Mouse (Mus musculus): Measurements from ENCODE around the gene Lins1.

Lins1 gene

DNA sequence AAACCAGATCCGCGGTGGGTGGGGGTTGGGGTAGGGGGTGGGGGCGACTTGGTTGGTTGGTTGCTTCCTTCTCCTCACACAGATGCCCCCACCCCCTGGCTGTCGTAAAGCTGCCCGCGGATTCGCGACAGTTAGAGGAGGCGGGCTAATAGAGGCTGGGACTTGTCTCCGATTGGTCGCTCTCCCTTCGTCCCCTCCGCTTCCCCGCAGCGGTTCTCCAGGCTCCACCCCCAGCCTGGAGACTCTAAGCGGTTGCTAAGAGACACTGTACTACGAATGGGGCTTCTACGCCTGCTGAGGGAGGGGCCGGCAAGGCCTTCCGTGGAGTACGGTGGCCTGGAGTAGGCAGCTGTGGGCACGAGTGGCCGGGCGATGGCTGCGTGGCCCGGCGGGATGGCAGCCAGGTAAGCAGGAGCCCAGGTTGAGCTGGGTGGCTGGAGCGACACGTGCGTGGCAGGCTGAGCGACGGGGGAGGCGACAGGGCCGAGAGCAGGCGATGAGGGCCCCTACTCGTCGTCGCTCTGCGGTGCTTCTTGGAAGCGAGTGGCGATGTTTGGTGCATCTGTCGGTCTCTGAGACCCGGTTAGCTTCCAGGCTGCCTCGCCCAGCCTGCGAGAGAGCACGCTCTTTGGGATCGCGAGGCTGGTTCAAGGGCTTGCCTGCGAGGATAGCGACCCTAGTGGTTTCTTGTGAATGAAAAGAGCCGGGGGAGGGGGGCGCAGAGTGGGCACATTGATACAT lies at the start of gene Lins1:
Lins1 (plus strand) TSS at position 270 of the 741 bp plus-strand sequence.
- peak; percentile 100 for DNase-seq (ENCODE audit: inconsistent ontology term)

DNA sequence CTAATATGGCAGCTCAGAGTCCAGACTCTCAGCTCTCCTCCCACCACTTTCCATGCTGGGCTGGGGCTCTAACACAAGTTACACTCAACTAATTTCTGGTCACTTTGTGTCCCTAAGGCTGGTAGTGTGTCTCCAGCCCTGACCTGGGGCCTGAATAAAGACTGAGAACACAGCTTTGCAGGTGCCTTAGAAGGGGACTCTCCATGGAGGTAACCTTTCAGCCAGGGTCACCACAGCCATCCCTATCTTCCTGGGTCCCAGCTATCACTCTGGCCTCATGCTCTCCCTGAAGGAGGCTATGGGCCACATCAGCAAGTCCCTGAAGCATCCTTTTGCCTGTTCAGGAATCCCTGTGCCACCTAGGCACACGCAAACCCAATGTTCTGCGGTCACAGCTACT lies 44.0 kb upstream of the Lins1 start:
- DNase-seq (ENCODE audit: inconsistent ontology term), result no peak

DNA sequence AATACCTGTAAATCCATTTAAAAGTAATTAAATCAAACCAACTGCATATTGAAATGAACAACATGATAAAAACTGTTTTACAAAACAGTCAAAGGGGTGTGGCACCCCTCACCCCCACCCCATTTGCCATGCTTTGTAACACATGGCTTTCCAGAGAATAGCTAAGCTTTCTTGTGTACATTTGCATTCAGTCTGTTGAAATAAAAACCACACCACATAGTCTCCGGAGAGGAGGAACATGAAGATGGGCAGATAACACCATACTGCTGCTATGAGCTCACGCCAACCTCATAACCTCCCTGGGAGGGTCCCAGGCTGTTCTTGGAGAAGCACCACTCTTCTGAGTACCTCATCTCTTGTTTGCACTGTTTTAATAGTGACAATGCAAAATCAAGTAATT lies 40.5 kb upstream of the Lins1 start:
- no peak for DNase-seq (ENCODE audit: inconsistent ontology term)

DNA sequence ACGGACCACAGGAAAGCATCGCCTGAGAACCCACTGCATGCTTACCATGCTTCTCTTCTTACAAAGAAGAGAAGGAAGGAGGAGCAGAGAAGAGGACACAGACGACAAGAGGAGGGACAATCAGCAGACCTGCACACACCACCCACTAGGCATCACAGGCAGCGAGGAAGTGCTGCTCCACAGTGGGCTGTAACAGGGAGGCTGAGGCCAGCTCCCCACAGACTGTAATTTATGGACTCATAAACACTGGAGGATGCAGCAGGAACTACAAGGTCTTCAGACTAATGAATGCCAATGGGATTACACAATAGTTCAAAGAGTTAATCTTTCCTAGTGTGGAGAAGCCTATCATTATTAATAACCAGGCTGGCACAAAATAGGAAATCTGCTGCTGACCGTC lies 38.8 kb upstream of the Lins1 start:
- no peak for DNase-seq (ENCODE audit: inconsistent ontology term)

DNA sequence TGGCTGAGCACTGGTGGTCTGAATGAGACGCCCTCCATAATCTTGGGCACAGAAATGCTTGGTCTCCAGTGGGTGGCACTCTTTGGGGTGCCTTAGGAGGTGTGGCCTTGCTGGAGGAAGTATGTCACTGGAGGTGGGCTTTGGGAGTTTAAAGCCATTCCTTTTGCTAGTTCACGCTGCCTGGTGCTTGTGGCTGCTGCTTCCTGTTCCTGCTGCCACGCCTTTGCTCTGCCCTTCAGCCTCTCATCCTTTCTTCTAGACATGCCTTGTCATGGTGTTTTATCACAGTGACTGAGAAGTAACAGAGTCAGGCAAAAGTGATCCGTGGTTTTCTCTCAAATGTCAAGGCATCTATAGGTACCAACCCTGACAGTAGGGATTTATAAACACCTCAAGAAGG lies 37.5 kb upstream of the Lins1 start:
- DNase-seq (ENCODE audit: inconsistent ontology term), result no peak

DNA sequence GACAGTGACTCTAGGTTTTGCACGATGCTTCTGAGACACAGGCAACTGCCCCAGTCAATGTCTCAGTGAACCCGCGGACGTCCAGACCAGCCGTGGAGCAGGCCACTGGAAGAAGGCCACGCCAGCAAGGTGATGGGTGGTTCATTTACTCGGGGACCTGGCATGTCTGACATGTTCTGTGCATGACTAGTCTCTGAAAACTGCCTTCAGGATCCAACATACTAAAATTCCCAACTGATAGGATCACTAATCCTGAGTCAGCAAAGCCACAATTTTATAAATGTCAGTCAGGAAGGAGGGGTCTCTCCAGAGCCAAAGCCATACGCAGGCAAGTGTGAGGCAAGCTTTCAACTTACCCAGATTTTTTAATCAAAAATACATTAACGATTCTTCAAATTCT lies 36.1 kb upstream of the Lins1 start:
- peak; percentile 37 for DNase-seq (ENCODE audit: inconsistent ontology term)

DNA sequence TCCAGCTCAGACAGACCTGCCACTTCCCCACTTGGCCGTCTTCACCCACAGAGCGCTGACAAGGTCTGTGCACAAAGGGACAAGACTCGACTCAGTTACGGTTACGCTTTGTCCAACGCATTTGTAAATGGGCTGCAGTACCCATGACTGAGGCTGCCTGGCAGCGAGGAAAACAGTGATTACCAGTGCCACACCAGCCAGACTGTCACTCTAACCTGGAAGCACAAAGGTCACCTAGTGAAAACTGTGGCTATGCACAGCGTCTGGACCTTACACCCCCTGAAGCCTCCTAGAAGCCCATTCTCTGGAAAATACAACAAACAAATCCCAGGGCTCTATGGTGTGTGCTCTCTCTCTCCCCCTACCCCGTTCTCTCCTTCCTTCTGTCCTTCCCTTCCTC lies 34.2 kb upstream of the Lins1 start:
- no peak for DNase-seq (ENCODE audit: inconsistent ontology term)

DNA sequence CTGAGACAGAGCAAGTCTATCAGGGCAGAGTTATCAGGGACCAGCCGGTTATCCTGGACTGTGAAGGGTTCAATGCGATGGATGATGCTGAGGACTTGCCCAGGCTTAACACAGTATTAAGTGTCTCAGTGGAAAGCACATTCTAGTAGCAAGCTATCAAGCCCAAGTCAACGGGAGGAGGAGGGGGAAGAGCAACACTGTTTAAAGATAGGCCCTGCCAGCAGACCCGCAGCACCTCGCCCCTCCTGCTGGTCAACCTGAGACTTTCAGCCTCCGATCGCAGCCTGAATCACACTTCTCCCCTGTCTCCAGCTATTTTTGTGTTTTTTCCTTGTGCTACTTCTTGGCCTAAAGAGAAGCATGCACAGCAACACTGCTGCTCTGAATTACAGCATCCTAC lies 29.4 kb upstream of the Lins1 start:
- DNase-seq (ENCODE audit: inconsistent ontology term), result peak; percentile 24

DNA sequence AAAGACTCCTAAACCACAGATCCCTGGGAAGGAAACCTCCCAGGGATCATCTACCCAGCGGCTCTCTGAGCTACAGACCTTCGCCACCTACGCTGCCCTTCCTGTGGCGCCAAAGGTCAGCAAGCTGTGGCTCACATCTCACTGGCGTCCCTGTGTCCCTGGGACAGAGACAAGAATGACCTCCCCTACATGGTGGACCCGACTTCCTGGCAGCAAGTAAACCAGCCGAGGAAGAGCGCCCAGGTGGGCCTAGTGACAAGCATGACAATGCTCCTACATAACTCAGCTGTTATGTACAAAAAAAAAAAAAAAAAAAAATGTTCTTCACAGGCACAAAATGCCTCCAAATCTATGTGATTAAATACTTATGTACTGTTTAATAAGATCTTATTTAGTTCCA lies 28.7 kb upstream of the Lins1 start:
- no peak for DNase-seq (ENCODE audit: inconsistent ontology term)

DNA sequence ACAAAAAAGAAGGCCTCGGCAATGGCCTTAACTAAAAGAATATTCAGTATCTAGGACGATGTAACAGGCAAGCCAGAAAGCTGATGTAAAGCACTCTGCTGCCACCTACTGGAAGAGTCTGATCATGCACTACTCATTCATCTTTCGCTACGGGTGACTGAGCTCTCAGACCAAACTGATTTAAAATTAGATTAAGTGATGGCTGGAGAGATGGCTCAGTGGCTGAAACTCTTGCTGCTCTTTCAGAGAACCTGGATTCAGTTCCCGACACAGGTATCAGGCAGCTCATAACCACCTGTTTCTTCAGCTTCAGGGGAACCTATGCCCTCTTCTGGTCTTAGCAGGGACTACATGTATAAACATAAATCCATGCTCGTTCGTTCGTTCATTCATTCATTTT lies 28.1 kb upstream of the Lins1 start:
- peak; percentile 68 for DNase-seq (ENCODE audit: inconsistent ontology term)

DNA sequence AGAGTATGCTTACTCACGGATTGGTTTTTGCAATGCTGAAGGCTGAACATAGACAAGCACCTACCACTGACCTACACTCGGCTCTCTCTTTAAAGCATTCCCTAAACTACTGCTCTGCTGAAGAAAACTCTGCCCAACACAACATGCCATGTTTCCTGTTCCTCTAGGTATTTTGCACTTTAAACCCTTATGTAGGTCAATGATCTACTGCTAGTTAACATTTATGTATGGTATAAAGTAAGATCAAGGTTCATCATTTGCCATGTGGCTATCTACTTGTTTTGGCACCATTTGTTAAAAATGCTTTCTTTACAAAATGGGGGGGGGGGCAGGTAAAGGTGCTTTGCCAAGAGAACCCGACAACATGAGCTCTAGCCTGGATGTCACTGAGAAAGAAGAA lies 26.1 kb upstream of the Lins1 start:
- no peak for DNase-seq (ENCODE audit: inconsistent ontology term)

DNA sequence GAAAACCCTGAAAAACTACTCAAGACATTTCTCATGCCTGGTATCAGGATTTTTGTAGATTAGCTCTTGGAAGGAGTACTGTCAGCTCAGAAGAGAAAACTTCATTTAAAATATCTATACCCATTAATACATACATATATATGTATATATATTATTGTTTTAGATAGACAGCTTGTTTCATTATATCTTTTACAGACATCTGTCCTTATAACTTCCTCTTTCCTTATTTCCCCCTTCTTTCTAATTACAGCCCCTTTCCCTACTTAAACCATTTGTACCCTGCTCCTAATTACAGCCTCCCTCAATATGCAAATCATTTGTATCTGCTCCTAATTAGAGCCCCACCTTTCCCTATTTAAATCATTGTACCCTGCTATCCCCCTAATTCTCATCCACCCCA lies 22.6 kb upstream of the Lins1 start:
- no peak for DNase-seq (ENCODE audit: inconsistent ontology term)

DNA sequence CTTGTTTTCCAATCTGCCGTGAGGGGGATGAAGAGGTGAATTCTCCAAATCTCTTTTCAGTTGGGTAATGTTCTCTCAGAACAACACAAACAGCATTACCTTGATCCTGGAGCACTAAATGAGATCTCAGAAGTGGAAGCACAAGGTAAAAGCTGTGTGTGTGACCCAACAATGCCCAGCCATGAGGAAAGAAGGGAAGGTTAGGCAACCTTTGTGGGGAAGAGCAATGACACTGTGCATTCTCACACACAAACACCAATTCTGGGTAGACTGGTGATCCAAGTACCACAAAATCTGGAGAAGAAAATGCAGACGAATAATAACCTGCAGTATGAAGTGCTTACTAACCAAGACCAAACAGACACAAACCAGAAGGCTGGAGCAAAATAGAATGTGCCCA lies 13.9 kb upstream of the Lins1 start:
- DNase-seq (ENCODE audit: inconsistent ontology term), result no peak

DNA sequence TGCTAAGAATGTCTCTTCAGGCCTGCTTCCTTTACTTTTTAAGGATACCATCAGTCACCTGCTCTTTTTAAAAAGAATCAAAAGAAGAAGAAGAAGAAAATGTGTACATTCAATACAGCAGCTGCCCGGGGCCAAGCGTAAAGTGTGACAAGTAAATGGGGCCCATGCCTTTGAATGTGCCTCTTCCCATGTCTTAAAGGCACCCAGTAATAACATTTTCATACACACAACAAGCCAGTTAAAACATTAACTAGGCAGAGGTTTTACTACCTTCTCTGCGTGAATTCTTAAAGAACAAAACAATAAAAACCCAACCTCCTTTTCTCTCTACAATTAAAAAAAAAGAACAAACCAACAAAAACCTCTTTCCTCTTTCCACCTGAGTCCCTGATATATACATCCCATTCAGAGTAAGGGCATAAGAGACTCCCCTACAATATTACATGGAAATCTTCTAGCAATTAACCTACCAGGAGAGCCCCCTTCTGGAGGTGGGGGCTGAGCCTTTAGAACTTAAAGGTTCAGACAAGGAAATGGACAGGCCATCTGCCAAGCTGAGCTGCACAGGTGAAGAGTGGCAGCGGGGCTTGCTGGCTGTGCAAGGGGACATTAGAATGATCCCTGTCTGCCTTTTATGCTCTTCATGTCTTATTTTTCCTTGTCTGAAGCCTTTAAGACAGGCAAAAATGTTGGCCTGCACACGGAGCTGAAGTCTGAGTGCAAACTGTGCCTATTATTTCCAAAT lies 7.4 kb upstream of the Lins1 start:
- DNase-seq (ENCODE audit: inconsistent ontology term), result no peak

DNA sequence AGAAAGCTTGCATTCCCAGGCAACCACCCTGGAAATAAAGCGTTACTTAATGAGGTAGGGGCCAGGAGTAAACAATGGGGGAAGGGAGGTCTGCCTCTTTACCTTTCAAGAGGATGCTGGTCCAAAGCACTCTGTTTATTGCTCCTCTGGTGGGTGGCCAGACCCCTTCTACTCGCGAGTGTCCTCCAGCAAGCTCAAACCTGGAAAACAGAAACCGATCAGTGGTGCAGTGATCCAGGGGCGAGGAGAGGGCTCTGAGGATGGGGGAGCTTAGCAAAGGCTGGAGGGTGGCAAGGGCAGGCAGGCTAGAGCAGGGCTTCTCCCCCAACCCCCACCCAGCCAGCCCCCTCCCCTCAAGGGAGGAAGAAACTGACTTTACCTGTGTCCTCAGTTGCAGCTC lies 968 bp upstream of the Lins1 start:
- peak; percentile 6 for DNase-seq (ENCODE audit: inconsistent ontology term)

DNA sequence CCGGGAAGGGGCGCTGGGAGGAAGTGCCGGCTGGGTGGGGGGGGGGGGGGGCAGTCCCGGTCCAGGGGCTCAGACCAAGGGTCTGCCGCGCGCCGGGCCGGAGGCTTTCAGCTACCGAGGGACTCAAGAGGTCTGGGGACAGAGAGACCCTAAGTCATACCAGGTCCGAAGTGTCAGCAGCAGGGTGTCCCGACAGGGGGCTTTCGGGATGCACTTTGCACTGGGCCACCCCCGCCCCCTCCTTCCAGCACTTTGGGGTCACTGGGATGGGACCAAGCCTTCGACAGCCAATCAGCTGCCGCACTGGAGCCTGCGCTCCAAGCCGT lies 432 bp upstream of the Lins1 start, which contains the start of gene Asb7:
Asb7 (minus strand) TSS at position 303 of the 326 bp plus-strand sequence.
- no peak for DNase-seq (ENCODE audit: inconsistent ontology term)

DNA sequence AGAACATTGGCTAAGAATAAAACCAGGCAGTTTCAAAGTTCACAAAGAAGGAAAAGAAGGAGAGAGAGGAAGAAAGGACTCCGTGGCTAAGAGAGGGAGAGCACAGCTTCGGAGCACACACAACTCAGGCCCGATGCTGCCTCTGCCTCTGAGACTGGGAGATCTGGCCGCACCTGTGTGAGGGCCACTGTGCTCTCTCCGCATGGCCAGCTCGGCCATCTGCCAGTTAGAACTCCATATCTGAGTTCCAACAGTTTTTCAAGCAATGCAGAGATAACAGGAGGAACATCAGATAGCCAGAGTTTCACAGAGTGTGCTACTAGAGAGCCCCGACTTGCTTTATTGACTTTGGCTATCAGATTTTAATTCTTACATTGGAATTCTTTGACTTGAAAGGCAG lies 4.8 kb downstream of the Lins1 start:
- DNase-seq (ENCODE audit: inconsistent ontology term), result no peak

DNA sequence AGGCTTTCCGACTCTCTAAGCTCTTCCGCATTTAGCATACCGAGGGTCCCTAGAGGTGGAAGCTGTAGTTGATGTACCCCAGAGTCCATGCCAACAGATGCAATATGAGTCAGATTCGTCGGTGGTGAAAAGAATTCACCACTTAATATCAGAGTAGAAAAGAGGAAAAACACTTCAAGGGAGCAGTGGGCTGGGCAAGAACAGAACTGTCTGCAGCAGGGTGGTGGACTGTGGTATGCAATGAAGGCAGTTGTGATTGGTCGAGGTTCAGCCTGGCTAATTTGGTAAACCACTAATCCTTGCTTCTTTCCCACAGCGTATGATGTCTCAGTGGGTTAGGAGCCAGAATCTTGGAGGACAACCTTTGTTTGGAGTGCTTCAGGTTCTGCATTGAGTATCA lies 13.0 kb downstream of the Lins1 start:
- DNase-seq (ENCODE audit: inconsistent ontology term), result no peak

DNA sequence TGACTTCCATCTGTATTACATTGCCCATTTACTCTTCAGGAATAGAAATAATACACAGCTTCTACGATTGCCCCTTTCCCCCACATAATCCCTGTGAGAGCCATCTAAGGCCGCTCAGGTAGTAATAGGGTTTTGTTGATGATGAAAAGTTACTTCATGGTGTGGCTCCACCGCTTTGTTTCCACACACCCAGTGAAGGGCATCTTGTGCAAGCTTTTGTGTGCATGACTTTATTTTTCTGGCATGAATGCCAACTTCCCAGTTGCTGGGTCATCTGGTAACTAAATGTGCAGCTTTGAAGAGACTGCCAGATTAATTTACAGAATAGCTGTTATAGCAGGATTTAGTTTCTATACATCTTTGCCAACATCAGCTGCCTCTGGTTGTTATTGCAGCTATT lies 14.9 kb downstream of the Lins1 start:
- no peak for DNase-seq (ENCODE audit: inconsistent ontology term)

DNA sequence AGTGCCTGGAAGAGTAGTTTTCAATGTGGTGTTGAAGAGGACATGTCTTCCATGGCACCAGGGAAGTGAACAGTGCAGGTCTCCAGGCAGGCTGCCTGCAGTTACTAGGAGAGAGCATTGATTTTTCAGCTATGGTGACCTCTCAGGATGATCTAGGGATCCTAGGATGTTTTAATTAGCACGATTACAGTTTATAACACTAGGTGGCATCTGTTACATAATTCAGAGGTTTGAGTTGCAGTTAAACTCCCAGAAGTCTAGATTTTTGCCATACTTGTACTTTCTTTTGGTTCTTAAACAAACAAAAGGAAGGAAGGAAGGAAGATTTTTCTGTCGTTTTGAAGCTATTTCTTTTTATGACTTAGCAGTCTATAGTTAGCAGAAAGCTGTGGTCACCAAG lies 21.5 kb downstream of the Lins1 start:
- DNase-seq (ENCODE audit: inconsistent ontology term), result no peak

DNA sequence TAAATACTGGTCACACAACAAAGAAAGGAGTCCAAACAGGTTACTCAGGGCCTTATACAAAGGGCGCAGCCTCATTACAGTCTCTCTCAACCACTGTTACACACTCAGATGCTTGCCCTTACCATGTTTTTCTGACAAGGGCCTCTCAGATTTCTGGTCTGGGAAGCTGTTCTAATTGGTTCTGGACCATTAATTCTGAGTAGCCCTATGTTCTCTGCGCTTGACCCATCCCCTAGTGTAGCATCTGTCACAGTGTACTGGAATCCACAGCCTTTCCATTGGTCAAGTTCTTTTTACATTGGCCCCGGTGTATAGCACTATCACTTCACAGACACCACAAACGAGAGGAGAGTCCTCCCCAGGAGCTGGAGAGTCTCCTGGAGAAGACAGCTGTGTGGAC lies 34.8 kb downstream of the Lins1 start:
- DNase-seq (ENCODE audit: inconsistent ontology term), result no peak

DNA sequence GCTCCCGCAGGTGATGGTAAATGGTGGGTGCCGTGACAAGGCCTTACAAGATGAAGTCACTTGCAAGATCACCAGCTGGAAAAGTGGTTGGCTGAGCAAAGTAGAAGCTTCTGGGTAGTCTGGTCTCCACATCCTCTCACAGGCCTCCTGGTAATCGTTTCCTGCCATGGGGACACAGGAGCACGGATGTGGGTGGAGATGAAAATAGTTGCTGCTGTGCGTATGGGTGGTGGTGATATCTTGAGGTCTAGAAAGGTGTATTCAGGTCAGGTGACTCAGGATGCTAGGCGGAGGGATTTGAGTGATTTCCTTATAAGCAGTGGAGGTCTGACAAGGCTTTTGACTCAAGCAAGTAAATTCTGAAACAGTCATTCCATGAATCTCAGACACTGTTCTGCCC lies 35.3 kb downstream of the Lins1 start:
- DNase-seq (ENCODE audit: inconsistent ontology term), result no peak

DNA sequence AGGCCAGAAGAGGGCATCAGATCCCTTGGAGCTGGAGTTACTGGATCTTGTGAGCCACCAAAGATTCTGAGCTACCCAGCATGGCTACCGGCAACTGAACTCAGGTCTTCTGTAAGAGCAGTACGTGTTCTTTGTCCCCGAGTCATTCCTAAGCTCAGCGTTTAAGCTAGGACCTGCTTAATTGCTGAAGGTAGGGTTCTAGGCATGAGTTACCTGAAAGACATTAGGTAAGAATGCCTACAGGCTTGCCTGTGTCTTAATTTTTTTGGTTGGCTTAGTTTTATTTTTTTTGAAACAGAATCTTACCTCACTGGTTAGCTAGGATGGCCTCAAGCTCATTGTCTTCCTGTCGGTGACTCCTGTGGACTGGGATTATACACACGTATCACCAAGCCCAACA lies 38.4 kb downstream of the Lins1 start:
- no peak for DNase-seq (ENCODE audit: inconsistent ontology term)

DNA sequence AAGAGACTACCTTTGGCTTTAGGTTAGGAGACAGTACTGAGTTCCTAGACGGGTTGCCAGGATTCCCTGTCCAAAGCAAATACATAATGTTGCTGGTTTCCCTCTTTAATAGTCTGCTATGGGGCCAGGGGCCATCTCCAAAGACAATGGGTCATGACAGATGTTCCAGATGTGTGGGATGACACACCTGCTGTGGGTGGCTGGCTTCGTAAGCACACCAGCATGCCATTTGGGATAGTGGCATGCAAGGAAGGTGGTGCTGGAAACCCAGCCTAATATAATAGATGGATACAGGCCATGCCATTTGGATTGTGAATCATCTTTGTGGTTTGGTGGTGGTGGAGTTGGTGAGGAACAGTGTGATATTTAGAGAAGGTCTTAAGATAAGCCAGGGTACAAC lies 39.5 kb downstream of the Lins1 start:
- DNase-seq (ENCODE audit: inconsistent ontology term), result no peak

Measured in Muller cell, postnatal 12 days (primary cell).